Mouse (Mus musculus): ENCODE results near the gene Tepsin. TPM values are rescaled to one million over a fixed set of nuclear protein-coding genes. Genes with fewer than 3 reads are reported as not detected.
A peak's percentile ranks its signal among the peaks of the same experiment; 100 is the strongest.

Tepsin gene
- polyA plus RNA-seq, 1 experiment from 2014 or later = 22.0 TPM

- Histone ChIP-seq H3K9me3 (replicated peaks) (no peaks in the 10 kb centered on the region), H3K4me3 (no peak overlapping the region), H3K4me1 (0 out of 2 replicates have a peak, but pooled peaks cover 4% of the 10 kb centered on the region), H3K36me3 (peaks cover 53% of the 10 kb centered on the region), H3K4me2 (replicated peaks) (no peak overlapping the region), H3K9ac (no peak overlapping the region), H3K27me3 (no peaks in the 10 kb centered on the region), H3K27ac (no peak overlapping the region)
- 87% methylated on average over 9 of the region's 9 CpGs for WGBS
- no peak for ATAC-seq (ENCODE audit: low FRiP score)
Measured at GRCm38 (mm10) chr11:120107796-120108195, 9.3 kb upstream of the Tepsin start.

GRCm38 (mm10) chr11:120107026-120107425 lies 8.5 kb upstream of the Tepsin start:
- 83% methylated on average over 2 of the region's 2 CpGs for WGBS
- Histone ChIP-seq H3K4me3 (no peak overlapping the region), H3K36me3 (peaks cover 45% of the 10 kb centered on the region)

GRCm38 (mm10) chr11:120103431-120103997 lies 5.0 kb upstream of the Tepsin start:
- WGBS = 99% methylated on average over 3 of the region's 3 CpGs

More at GRCm38 (mm10) chr11:120107026-120107425, 8.5 kb upstream of the Tepsin start:
- no peaks in the 10 kb centered on the region for H3K27me3 ChIP-seq
- H3K4me1 ChIP-seq = no peaks in the 10 kb centered on the region
- ATAC-seq (ENCODE audit: low FRiP score) = no peak
- H3K27ac ChIP-seq = no peak overlapping the region
- H3K4me2 ChIP-seq (replicated peaks) = no peak overlapping the region
- H3K9ac ChIP-seq = no peak overlapping the region
- H3K9me3 ChIP-seq (replicated peaks) = no peaks in the 10 kb centered on the region

GRCm38 (mm10) chr11:120101036-120101435 lies 2.5 kb upstream of the Tepsin start:
- Histone ChIP-seq H3K27me3 (no peaks in the 10 kb centered on the region), H3K4me2 (replicated peaks) (no peak overlapping the region), H3K9ac (no peak overlapping the region; the same call in 1 of the 2 replicates), H3K36me3 (peaks cover 29% of the 10 kb centered on the region), H3K27ac (no peak overlapping the region), H3K9me3 (replicated peaks) (no peaks in the 10 kb centered on the region), H3K4me1 (peaks cover 25% of the 10 kb centered on the region), H3K4me3 (no peak overlapping the region)
- 8% methylated on average over 3 of the region's 3 CpGs for WGBS
- no peak for ATAC-seq (ENCODE audit: low FRiP score)

More at GRCm38 (mm10) chr11:120103431-120103997, 5.0 kb upstream of the Tepsin start:
- Histone ChIP-seq H3K9me3 (replicated peaks) (no peaks in the 10 kb centered on the region), H3K27ac (no peak overlapping the region), H3K4me3 (no peak overlapping the region), H3K4me1 (peaks cover 16% of the 10 kb centered on the region), H3K4me2 (replicated peaks) (no peak overlapping the region), H3K36me3 (peaks cover 36% of the 10 kb centered on the region), H3K27me3 (no peaks in the 10 kb centered on the region), H3K9ac (no peak overlapping the region)
- no peak for ATAC-seq (ENCODE audit: low FRiP score)

GRCm38 (mm10) chr11:120092817-120093591 lies 5.5 kb downstream of the Tepsin start:
- H3K4me1 ChIP-seq = peaks cover 7% of the 10 kb centered on the region
- H3K36me3 ChIP-seq = peaks cover 65% of the 10 kb centered on the region
- H3K4me3 ChIP-seq = no peak overlapping the region
- H3K27ac ChIP-seq = no peak overlapping the region
- WGBS = 81% methylated on average over 23 of the region's 23 CpGs
- no peaks in the 10 kb centered on the region for H3K9me3 ChIP-seq (replicated peaks)
- 0 out of 2 replicates have a peak, but pooled peaks have one; percentile 6 for ATAC-seq (ENCODE audit: low FRiP score)
- H3K9ac ChIP-seq = no peak overlapping the region
- no peak overlapping the region for H3K4me2 ChIP-seq (replicated peaks)
- no peaks in the 10 kb centered on the region for H3K27me3 ChIP-seq

GRCm38 (mm10) chr11:120090661-120091060 lies 7.9 kb downstream of the Tepsin start:
- no peak overlapping the region for H3K4me2 ChIP-seq (replicated peaks)
- H3K36me3 ChIP-seq = peaks cover 52% of the 10 kb centered on the region
- no peaks in the 10 kb centered on the region for H3K9me3 ChIP-seq (replicated peaks)
- 94% methylated on average over 4 of the region's 4 CpGs for WGBS
- H3K4me1 ChIP-seq = peaks cover 9% of the 10 kb centered on the region
- no peak overlapping the region for H3K9ac ChIP-seq
- no peaks in the 10 kb centered on the region for H3K27me3 ChIP-seq
- H3K4me3 ChIP-seq = no peak overlapping the region
- no peak for ATAC-seq (ENCODE audit: low FRiP score)
- H3K27ac ChIP-seq = no peak overlapping the region

- H3K27ac ChIP-seq = peak within 1 kb of the TSS; percentile 87
- H3K27me3 ChIP-seq = no peaks in the 10 kb centered on the region
- H3K36me3 ChIP-seq = peaks cover 29% of the 10 kb centered on the region
- peak within 1 kb of the TSS; percentile 98 for H3K4me3 ChIP-seq
- peaks cover 18% of the 10 kb centered on the region for H3K4me1 ChIP-seq
- peak within 1 kb of the TSS; percentile 97 for H3K9ac ChIP-seq
- peak; percentile 98 for ATAC-seq (ENCODE audit: low FRiP score)
- H3K4me2 ChIP-seq (replicated peaks) = peak within 1 kb of the TSS; percentile 87
- 1% methylated on average over 42 of the region's 42 CpGs for WGBS
- no peaks in the 10 kb centered on the region for H3K9me3 ChIP-seq (replicated peaks)
Measured at GRCm38 (mm10) chr11:120086702-120087152, 11.8 kb downstream of the Tepsin start, which contains the start of gene Cep131. Gene Cep131 (minus strand): TSS chr11:120086827.

- Histone ChIP-seq H3K9ac (peak overlapping the region; percentile 97), H3K4me1 (peaks cover 18% of the 10 kb centered on the region), H3K4me3 (peak overlapping the region; percentile 98), H3K27me3 (no peaks in the 10 kb centered on the region), H3K9me3 (replicated peaks) (no peaks in the 10 kb centered on the region), H3K36me3 (peaks cover 28% of the 10 kb centered on the region), H3K27ac (peak overlapping the region; percentile 87), H3K4me2 (replicated peaks) (peak overlapping the region; percentile 87)
- ATAC-seq (ENCODE audit: low FRiP score) = peak; percentile 41
- under 1% methylated on average over 25 of the region's 25 CpGs for WGBS
Measured at GRCm38 (mm10) chr11:120085891-120086627, 12.5 kb downstream of the Tepsin start.

- peaks cover 77% of the 10 kb centered on the region for H3K36me3 ChIP-seq
- peaks cover 5% of the 10 kb centered on the region for H3K4me1 ChIP-seq
- no peak overlapping the region for H3K27ac ChIP-seq
- no peak for ATAC-seq (ENCODE audit: low FRiP score)
- H3K27me3 ChIP-seq = no peaks in the 10 kb centered on the region
- H3K9ac ChIP-seq = no peak overlapping the region
- 93% methylated on average over 6 of the region's 6 CpGs for WGBS
- H3K9me3 ChIP-seq (replicated peaks) = no peaks in the 10 kb centered on the region
- H3K4me3 ChIP-seq = no peak overlapping the region
- H3K4me2 ChIP-seq (replicated peaks) = no peak overlapping the region
Measured at GRCm38 (mm10) chr11:120080282-120080681, 18.2 kb downstream of the Tepsin start.

GRCm38 (mm10) chr11:120076191-120076590 lies 22.3 kb downstream of the Tepsin start:
- Histone ChIP-seq H3K27ac (no peak overlapping the region), H3K4me1 (peaks cover 6% of the 10 kb centered on the region; the same call in 1 of the 2 replicates), H3K9ac (no peak overlapping the region), H3K9me3 (replicated peaks) (no peaks in the 10 kb centered on the region), H3K4me2 (replicated peaks) (no peak overlapping the region), H3K4me3 (no peak overlapping the region), H3K27me3 (peaks cover 5% of the 10 kb centered on the region; the same call in 1 of the 2 replicates), H3K36me3 (peaks cover 83% of the 10 kb centered on the region)
- 88% methylated on average over 3 of the region's 3 CpGs for WGBS
- no peak for ATAC-seq (ENCODE audit: low FRiP score)

- Histone ChIP-seq H3K9me3 (replicated peaks) (no peaks in the 10 kb centered on the region), H3K9ac (no peak overlapping the region), H3K4me1 (peaks cover 16% of the 10 kb centered on the region), H3K4me3 (no peak overlapping the region), H3K4me2 (replicated peaks) (no peak overlapping the region), H3K27me3 (peaks cover 5% of the 10 kb centered on the region), H3K36me3 (peaks cover 84% of the 10 kb centered on the region), H3K27ac (no peak overlapping the region)
- no peak for ATAC-seq (ENCODE audit: low FRiP score)
- WGBS = 92% methylated on average over 9 of the region's 9 CpGs
Measured at GRCm38 (mm10) chr11:120072986-120073647, 25.4 kb downstream of the Tepsin start.

Data from hindbrain, embryonic 12.5 days (tissue).